Mouse (Mus musculus) intestine, postnatal 0 days (tissue): ENCODE measurements around the gene Tlr8. TPM values are rescaled to one million over a fixed set of nuclear protein-coding genes. Genes with fewer than 3 reads are reported as not detected.

ENCODE experiments used
- ATAC-seq: fragments of 200-750 bp; cut with Nextera tagmentation; 2 replicates; pipeline ENCODE4 v1.8.0; 2017; ENCODE audit warnings: mild to moderate bottlenecking, moderate TSS enrichment, moderate library complexity
- H3K27ac ChIP-seq: fragments of 300-500 bp; sonication (generic); 2 replicates; pipeline ENCODE4 v1.5.1; 2014; ENCODE audit warnings: mild to moderate bottlenecking, low read depth, low read length, moderate library complexity
- H3K27me3 ChIP-seq: fragments of 300-500 bp; sonication (generic); replicated peaks from 2 replicates; pipeline ENCODE4 v1.6.1; 2014; ENCODE audit warnings: low read length, mixed read lengths; ENCODE audit not compliant: control insufficient read depth, insufficient read depth
- H3K36me3 ChIP-seq: fragments of 300-500 bp; sonication (generic); 2 replicates; pipeline ENCODE4 v1.6.1; 2014; ENCODE audit warnings: mild to moderate bottlenecking, moderate library complexity; ENCODE audit not compliant: control insufficient read depth, insufficient read depth
- H3K4me1 ChIP-seq: fragments of 300-500 bp; sonication (generic); replicated peaks from 2 replicates; pipeline ENCODE4 v1.6.1; 2014; ENCODE audit warnings: antibody characterized with exemption, low read length, mixed read lengths; ENCODE audit not compliant: control insufficient read depth, insufficient read depth
- H3K4me2 ChIP-seq: fragments of 300-500 bp; sonication (generic); replicated peaks from 2 replicates; pipeline ENCODE4 v1.6.1; 2014; ENCODE audit warnings: low read depth, mild to moderate bottlenecking, moderate library complexity
- H3K4me3 ChIP-seq: fragments of 300-500 bp; sonication (generic); 2 replicates; pipeline ENCODE4 v1.5.1; 2014; ENCODE audit warnings: low read depth, low read length
- H3K9ac ChIP-seq: fragments of 300-500 bp; sonication (generic); 2 replicates; pipeline ENCODE4 v1.6.1; 2014; ENCODE audit warnings: mild to moderate bottlenecking, low read depth, low read length
- H3K9me3 ChIP-seq: fragments of 300-500 bp; sonication (generic); 2 replicates; pipeline ENCODE4 v1.6.1; 2016; ENCODE audit warnings: mixed run types; ENCODE audit not compliant: control insufficient read depth
- CTCF ChIP-seq: sonication (generic); IDR thresholded peaks from 2 replicates; pipeline ENCODE4 v1.5.1; 2016; ENCODE audit warnings: low read depth, mild to moderate bottlenecking, control low read depth, antibody characterized with exemption, moderate library complexity
- WGBS: fragments of 180-500 bp; shearing (Covaris S2); extraction: QIAGEN DNeasy Blood & Tissue Kit; methylation state at CpG from one replicate; pipeline ENCODE4 v1.1.7; 2014; 5-methylcytosine and 5-hydroxymethylcytosine counted together
- polyA plus RNA-seq: library from polyadenylated mRNA; unstranded; fragments of >200 nt; fragmentation: Nextera tagmentation; extraction: Ambion mirVana; gene quantifications from 2 replicates; pipeline ENCODE4 v1.2.1, GENCODE M21; 2015

Gene Tlr8
- polyA plus RNA-seq, 1 experiment from 2014 or later, result 0.14 TPM

- no peak overlapping the region for H3K4me2 ChIP-seq
- no peaks in the 10 kb centered on the region for H3K36me3 ChIP-seq
- peak overlapping the region; percentile 58 for H3K27ac ChIP-seq
- no peaks in the 10 kb centered on the region for H3K4me1 ChIP-seq
- ATAC-seq, result peak; percentile 96
- WGBS, result 27% methylated on average over 9 of the region's 9 CpGs
- H3K27me3 ChIP-seq, result no peaks in the 10 kb centered on the region
- TF ChIP-seq CTCF, result peak; percentile 85
- H3K4me3 ChIP-seq, result no peak overlapping the region
- no peaks in the 10 kb centered on the region for H3K9me3 ChIP-seq
- H3K9ac ChIP-seq, result no peak overlapping the region
Observed at GRCm38 (mm10) chrX:167233104-167233687, 30.9 kb downstream of the Tlr8 start.

- H3K27ac ChIP-seq, result no peak overlapping the region; the same call in 1 of the 2 replicates
- ATAC-seq, result peak; percentile 21; the same call in 1 of the 2 replicates
Observed at GRCm38 (mm10) chrX:167231150-167231549, 33.0 kb downstream of the Tlr8 start.

DNA sequence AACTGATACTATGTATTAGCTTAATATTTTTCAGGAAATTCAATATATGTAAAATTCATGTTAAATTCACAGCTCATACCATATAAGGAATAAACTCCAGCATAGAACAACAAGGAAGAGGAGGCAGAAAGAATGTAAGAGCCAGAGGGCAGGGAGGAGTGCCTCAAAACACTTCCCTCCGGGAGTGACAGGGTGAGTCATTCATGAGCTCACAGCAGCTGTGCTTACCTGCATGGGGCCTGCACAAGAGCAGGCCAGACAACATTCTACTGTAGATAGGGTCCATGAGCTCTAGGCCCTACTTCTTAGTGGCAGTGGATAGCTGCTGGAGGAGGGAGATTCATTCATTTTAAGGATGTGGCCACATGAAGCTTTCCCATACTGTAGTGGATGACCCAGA is 34.3 kb downstream of the Tlr8 start:
- WGBS, result 39% methylated on average over 1 of the region's 1 CpGs
- no peak overlapping the region for H3K4me3 ChIP-seq
- no peaks in the 10 kb centered on the region for H3K27me3 ChIP-seq
- no peaks in the 10 kb centered on the region for H3K4me1 ChIP-seq
- no peak for ATAC-seq
- no peak for TF ChIP-seq CTCF
- H3K27ac ChIP-seq, result no peak overlapping the region
- H3K9me3 ChIP-seq, result no peaks in the 10 kb centered on the region
- no peaks in the 10 kb centered on the region for H3K36me3 ChIP-seq
- no peak overlapping the region for H3K9ac ChIP-seq
- H3K4me2 ChIP-seq, result no peak overlapping the region

More at GRCm38 (mm10) chrX:167231150-167231549, 33.0 kb downstream of the Tlr8 start:
- no peak for TF ChIP-seq CTCF
- Histone ChIP-seq H3K27me3 (no peaks in the 10 kb centered on the region), H3K4me1 (no peaks in the 10 kb centered on the region), H3K9me3 (no peaks in the 10 kb centered on the region), H3K9ac (no peak overlapping the region), H3K4me3 (no peak overlapping the region), H3K36me3 (no peaks in the 10 kb centered on the region), H3K4me2 (no peak overlapping the region)
- WGBS, result 41% methylated on average over 8 of the region's 8 CpGs

DNA sequence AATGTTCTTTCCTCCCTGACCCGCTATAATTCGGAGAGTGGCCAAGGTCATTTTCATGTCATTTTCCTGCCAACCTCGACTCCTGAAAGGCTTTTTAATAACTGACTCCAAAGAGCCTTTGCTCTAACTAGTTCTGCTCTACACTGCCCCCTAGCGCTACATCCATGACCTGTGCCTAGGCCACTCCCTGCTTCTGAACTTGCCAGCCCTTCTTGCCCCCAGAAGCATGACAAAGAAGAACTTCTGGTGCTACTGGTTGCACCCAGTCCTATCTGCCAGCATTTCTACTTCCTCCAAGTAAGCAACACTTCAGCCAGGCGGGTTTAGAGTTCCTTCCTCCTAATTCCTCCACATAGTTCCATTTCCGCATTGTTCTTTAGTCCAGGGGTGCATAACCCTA is 34.9 kb downstream of the Tlr8 start:
- Histone ChIP-seq H3K36me3 (no peaks in the 10 kb centered on the region), H3K27ac (peak overlapping the region; percentile 46; the same call in 1 of the 2 replicates), H3K9me3 (no peaks in the 10 kb centered on the region)

DNA sequence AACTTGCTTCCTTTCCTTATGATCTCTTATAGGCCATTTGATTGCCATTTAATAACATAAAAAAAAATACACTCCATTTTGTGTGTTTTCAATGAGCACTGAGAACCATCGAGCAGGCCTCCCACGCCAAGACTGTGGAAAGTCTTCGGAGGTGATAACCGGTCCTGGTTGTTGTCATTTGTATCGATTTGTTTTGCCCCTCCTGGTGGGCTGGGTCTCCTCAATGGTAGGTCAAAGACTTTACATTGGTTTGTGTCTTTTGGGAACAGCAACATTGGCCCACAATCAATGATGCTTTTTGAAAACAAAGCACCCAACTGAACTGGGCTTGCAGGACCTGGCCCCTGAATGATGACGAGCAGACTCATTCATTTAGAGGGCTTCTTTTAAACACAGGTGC is 36.4 kb downstream of the Tlr8 start:
- no peak for TF ChIP-seq CTCF
- Histone ChIP-seq H3K9me3 (no peaks in the 10 kb centered on the region), H3K4me1 (no peaks in the 10 kb centered on the region), H3K27ac (no peak overlapping the region), H3K36me3 (no peaks in the 10 kb centered on the region), H3K27me3 (no peaks in the 10 kb centered on the region), H3K4me2 (no peak overlapping the region), H3K4me3 (no peak overlapping the region), H3K9ac (no peak overlapping the region)
- 94% methylated on average over 6 of the region's 6 CpGs for WGBS
- ATAC-seq, result no peak

More for the DNA sequence above, 34.9 kb downstream of the Tlr8 start:
- no peak for ATAC-seq
- Histone ChIP-seq H3K9ac (no peak overlapping the region), H3K4me3 (no peak overlapping the region), H3K27me3 (no peaks in the 10 kb centered on the region), H3K4me1 (no peaks in the 10 kb centered on the region), H3K4me2 (no peak overlapping the region)
- 52% methylated on average over 6 of the region's 6 CpGs for WGBS
- peak; percentile 59 for TF ChIP-seq CTCF

- Histone ChIP-seq H3K4me2 (no peak overlapping the region), H3K27ac (no peak overlapping the region), H3K9ac (no peak overlapping the region), H3K9me3 (no peaks in the 10 kb centered on the region), H3K4me1 (no peaks in the 10 kb centered on the region), H3K4me3 (no peak overlapping the region), H3K36me3 (no peaks in the 10 kb centered on the region), H3K27me3 (no peaks in the 10 kb centered on the region)
- WGBS, result 75% methylated on average over 7 of the region's 7 CpGs
- ATAC-seq, result no peak
- TF ChIP-seq CTCF, result no peak
Observed at GRCm38 (mm10) chrX:167227138-167227537, 37.0 kb downstream of the Tlr8 start.
